Mouse (Mus musculus) splenic B cell, adult 2 months (primary cell): ENCODE data around the gene Fam187b.
"Not testable (repeated sequence)": the region's sequence is repeated elsewhere in the genome, so short reads cannot be mapped to it uniquely, and the experiment has no call there.

Experiments used
- DNase-seq: peaks from one replicate; pipeline ENCODE4 v3.0.0-alpha.2; 2011; ENCODE audit warnings: low read depth, low spot score
- H3K27me3 ChIP-seq: 2 replicates; pipeline ENCODE4 v1.6.1; 2012; ENCODE audit warnings: mild to moderate bottlenecking, low read length, moderate library complexity, mixed read lengths; ENCODE audit not compliant: control insufficient read depth, poor library complexity, insufficient read depth, severe bottlenecking
- H3K36me3 ChIP-seq: 2 replicates; pipeline ENCODE4 v1.6.1; 2012; ENCODE audit warnings: mild to moderate bottlenecking, low read length, moderate library complexity, mixed read lengths; ENCODE audit not compliant: control insufficient read depth, poor library complexity, insufficient read depth, severe bottlenecking

Fam187b gene

DNA sequence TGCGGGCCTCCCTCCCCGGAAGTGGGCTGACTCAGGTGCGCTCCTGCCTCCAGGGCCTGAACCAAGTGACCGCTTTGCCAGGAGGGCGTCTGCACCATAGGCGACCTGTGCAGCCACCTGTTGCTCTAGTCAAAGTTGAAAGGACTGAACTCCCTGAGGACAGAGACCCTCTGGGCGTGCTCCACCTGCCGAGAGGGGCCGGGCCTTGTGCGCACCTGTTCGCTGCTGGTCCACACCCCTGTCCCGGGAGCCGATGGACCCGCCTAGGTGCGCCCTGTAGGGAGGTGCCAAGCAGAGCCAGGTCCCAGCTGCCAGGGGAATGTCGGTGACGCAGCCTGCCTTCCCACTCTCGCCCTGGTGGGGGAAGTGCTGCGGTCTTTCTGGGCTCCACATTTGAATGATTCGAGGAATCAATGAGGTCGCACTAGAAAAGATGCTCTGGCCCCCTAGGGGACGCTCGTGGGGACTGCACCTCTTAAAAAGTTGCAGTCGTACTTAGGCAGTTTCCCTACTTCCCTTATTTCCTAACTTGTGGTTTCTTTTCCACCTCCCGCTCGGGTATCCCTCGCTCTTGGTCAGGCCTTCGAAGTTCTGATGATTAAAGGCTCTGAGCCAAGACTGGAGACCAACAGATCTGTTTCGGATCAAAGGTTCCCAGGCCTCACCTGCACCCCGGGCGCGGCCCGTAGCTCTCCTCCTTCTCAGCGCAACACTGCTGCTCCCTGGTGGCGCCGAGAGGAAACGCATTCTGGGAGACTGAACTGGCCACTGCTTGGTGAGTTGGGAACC, at the start of gene Fam187b:
Fam187b (plus strand) TSS at position 290 of the 789 bp plus-strand sequence.
- peak; percentile 92 for DNase-seq
- no peaks in the 10 kb centered on the region for H3K27me3 ChIP-seq
- no peaks in the 10 kb centered on the region for H3K36me3 ChIP-seq

- Histone ChIP-seq H3K27me3 (no peaks in the 10 kb centered on the region), H3K36me3 (no peaks in the 10 kb centered on the region)
- no peak for DNase-seq
Measured at GRCm38 (mm10) chr7:30924071-30924470, 49.5 kb upstream of the Fam187b start.

- not testable (repeated sequence) for H3K36me3 ChIP-seq, H3K27me3 ChIP-seq, DNase-seq
Measured at GRCm38 (mm10) chr7:30924581-30924980, 49.0 kb upstream of the Fam187b start, which contains the start of gene Hamp2. TSS of gene Hamp2 (minus strand) at chr7:30924681.

GRCm38 (mm10) chr7:30935422-30936099, 38.0 kb upstream of the Fam187b start:
- not testable (repeated sequence) for H3K36me3 ChIP-seq, DNase-seq, H3K27me3 ChIP-seq

DNA sequence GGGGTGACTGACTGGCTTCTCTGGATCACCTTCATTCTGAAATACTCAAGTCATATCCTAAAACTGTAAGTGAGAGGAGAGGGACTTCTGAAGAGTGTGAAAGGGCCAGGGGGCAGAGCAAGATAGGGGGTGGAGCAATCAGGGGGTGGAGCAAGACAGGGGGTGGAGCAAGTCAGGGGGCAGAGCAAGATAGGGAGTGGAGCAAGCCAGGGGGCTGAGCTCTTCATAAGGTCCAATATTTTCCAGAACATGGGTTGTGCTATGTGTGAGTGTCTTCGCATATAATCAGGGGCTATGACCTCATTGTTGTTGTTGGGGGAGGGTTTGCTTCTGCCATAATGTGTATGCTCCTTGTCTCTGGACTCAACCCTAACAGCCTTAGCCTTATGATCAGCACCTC, 33.5 kb upstream of the Fam187b start:
- not testable (repeated sequence) for DNase-seq, H3K27me3 ChIP-seq

GRCm38 (mm10) chr7:30942365-30942764, 31.2 kb upstream of the Fam187b start:
- not testable (repeated sequence) for DNase-seq, H3K36me3 ChIP-seq, H3K27me3 ChIP-seq

More for the DNA sequence above, 33.5 kb upstream of the Fam187b start:
- not testable (repeated sequence) for H3K36me3 ChIP-seq

GRCm38 (mm10) chr7:30943909-30944635, 29.5 kb upstream of the Fam187b start, which contains the start of gene Hamp:
TSS of gene Hamp (minus strand) at chr7:30944032.
- no peak for DNase-seq
- H3K36me3 ChIP-seq: peaks cover 2% of the 10 kb centered on the region; the same call in 1 of the 2 replicates

GRCm38 (mm10) chr7:30944706-30945105, 28.9 kb upstream of the Fam187b start:
- not testable (repeated sequence) for H3K36me3 ChIP-seq, H3K27me3 ChIP-seq, DNase-seq

More at GRCm38 (mm10) chr7:30943909-30944635, 29.5 kb upstream of the Fam187b start, which contains the start of gene Hamp:
- H3K27me3 ChIP-seq: no peaks in the 10 kb centered on the region

GRCm38 (mm10) chr7:30945466-30945865, 28.1 kb upstream of the Fam187b start:
- not testable (repeated sequence) for H3K36me3 ChIP-seq, H3K27me3 ChIP-seq, DNase-seq

GRCm38 (mm10) chr7:30945876-30946275, 27.7 kb upstream of the Fam187b start:
- Histone ChIP-seq H3K36me3 (peaks cover 3% of the 10 kb centered on the region; the same call in 1 of the 2 replicates), H3K27me3 (no peaks in the 10 kb centered on the region)
- DNase-seq: no peak

DNA sequence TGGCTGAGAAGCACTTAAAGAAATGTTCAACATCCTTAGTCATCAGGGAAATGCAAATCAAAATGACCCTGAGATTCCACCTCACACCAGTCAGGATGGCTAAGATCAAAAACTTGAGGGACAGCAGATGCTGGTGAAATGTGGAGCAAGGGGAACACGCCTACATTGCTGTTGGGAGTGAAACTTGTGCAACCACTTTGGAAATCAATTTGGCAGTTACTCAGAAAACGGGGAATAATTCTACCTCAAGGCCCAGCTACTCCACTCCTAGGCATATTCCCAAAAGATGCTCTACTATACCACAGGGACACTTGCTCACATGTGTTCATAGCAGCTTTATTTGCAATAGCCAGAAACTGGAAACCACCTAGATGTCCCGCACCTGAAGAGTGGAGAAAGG, 23.7 kb upstream of the Fam187b start:
- not testable (repeated sequence) for H3K27me3 ChIP-seq, H3K36me3 ChIP-seq, DNase-seq

GRCm38 (mm10) chr7:30952441-30953265, 20.9 kb upstream of the Fam187b start:
- peaks cover 8% of the 10 kb centered on the region for H3K36me3 ChIP-seq
- no peaks in the 10 kb centered on the region for H3K27me3 ChIP-seq
- DNase-seq: no peak

- no peak for DNase-seq
Measured at GRCm38 (mm10) chr7:30953459-30953858, 20.1 kb upstream of the Fam187b start.

DNA sequence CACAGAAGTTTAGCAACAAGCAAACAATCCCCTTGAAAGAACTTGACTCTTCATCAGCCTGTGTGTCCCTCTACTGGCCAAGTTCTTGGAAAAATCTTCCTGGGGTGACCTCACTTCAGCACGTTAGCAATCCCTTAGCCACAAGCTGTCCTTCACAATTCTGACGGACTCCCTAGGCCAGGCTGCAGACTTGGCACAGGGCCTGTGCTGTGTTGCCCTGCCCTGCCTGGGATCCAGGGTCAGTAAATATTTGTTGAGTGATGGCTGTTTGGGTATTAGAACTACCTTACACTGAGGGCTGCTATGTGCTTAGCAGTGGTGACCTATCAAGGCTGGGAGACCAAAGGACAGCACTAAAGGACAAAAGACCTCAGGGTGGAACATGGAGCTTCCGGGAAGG, 19.6 kb upstream of the Fam187b start:
- H3K36me3 ChIP-seq: peaks cover 6% of the 10 kb centered on the region
- no peaks in the 10 kb centered on the region for H3K27me3 ChIP-seq
- DNase-seq: no peak

More at GRCm38 (mm10) chr7:30953459-30953858, 20.1 kb upstream of the Fam187b start:
- peaks cover 8% of the 10 kb centered on the region for H3K36me3 ChIP-seq
- no peaks in the 10 kb centered on the region for H3K27me3 ChIP-seq
